Mouse (Mus musculus) gastrocnemius, postnatal 4 days (tissue): ENCODE measurements around the gene Nhp2. TPM values are rescaled to one million over a fixed set of nuclear protein-coding genes. Genes with fewer than 3 reads are reported as not detected.
A peak's percentile ranks its signal among the peaks of the same experiment; 100 is the strongest.

Experiments used
- DNase-seq, 2 experiments: peaks; one replicate each; pipeline ENCODE4 v3.0.0; 2021 to 2022; ENCODE audit warnings: low spot score in 2 of 2, mixed read lengths in 2 of 2
- long read RNA-seq, 2 experiments: library from polyadenylated mRNA; stranded (forward); transcript quantifications; one replicate each; pipeline ENCODE4 v2.0.0; 2021
- total RNA-seq, 2 experiments: library from RNA; stranded (reverse); gene quantifications; 2 replicates each; pipeline ENCODE4 v1.2.3; 2021

Gene Nhp2
- 10 to 100 TPM; 35.4 to 37.3 TPM for total RNA-seq
- long read RNA-seq, experiment 1, transcript Nhp2-202 (4 exons, 1,042 nt) = major isoform, 82 of 85 reads
- long read RNA-seq, experiment 1, partial matches to known transcripts = 2 of 85 reads
- long read RNA-seq, experiment 1, other reads (novel, unspliced or antisense) = 0 of 85 reads
- long read RNA-seq, experiment 2, transcript Nhp2-202 (4 exons, 1,042 nt) = major isoform, 56 of 61 reads
- long read RNA-seq, experiment 2, partial matches to known transcripts = 1 of 61 reads
- long read RNA-seq, experiment 2, other reads (novel, unspliced or antisense) = 0 of 61 reads

- peak; percentile 86 to 92 for DNase-seq
Measured at GRCm38 (mm10) chr11:51619409-51620060, at the start of gene Nhp2. Gene Nhp2, plus strand, starts transcription at chr11:51619735.

- no peak for DNase-seq
Measured at GRCm38 (mm10) chr11:51576454-51576853, 43.1 kb upstream of the Nhp2 start.

DNA sequence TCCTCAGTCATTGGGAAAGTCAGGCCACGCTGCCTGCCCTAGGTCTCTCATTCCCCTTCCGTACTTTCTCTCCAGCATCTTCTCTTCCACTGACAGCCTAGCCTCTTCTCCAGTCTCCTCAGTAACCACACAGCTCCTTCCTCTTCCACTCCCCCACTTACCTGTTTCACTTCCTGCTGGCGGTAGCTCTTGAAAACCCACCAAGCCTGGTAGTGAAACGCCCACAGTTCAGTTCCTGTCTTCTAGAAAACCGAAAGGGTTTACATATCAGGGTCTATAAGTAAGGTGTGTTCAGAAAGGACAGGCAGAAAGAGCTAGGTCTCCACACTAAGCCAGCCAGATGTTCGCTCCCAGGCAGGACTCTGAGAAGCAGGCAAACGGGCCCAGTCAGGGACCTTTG lies 41.9 kb upstream of the Nhp2 start:
- DNase-seq = no peak

DNA sequence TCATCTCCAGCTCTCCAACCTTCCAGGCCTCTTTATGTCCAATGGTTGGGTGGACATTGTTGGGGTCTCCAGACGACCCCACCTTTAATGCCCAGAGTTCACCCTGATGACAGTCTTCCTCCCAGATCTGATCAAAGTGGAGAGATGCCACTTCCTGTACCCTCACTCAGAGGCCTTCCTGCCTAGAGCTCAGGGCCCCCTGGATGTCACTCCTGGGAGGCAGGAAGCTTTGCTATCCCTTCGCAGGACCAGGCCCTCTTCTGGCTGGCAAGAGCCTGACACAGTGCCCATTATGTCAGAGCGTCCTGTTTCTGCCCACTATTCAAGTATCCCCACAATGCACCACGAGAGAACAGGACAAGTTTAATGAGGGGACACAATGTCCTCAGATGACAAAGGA lies 40.5 kb upstream of the Nhp2 start:
- DNase-seq = no peak

DNA sequence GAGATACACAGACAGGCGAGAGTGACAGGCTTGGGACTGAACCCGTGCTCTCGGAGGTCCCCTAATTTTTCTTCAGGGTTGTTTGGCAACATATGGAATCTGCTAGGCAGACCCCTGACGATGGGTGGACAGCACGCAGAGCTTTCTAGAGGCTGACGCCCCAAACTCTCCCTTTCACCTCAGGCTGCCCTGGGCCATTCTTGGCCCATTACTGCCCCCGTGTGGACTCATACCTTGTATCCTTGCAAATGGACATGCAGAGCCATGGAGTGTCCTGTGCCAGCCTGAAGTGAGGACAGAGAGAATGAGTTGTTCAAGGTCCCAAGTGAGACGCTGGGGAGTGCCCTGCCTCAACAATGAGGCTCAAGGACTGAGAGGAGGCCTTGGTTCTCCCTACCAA lies 36.8 kb upstream of the Nhp2 start:
- DNase-seq = peak in 1 of 2 experiments; percentile 69

DNA sequence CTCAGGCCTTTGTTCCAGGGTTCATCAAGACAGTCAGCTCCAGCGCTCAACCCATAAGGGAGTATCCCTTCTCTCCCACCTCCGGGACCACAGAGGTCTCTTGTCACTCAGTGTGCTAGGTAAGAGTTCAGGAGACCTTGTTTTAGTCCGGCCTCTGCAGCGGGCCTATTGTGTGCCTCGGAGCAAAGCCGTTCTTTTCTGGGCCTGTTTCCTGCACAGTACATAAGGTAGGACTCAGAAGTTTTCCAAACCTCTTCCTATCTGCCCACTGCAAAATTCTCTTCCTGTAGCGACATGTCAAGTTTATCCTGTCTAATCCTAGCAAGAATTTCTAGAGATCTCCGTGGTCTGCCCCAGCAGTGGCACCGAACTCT lies 35.5 kb upstream of the Nhp2 start:
- no peak for DNase-seq

GRCm38 (mm10) chr11:51584431-51585248 lies 34.9 kb upstream of the Nhp2 start, which contains the start of gene Phykpl:
Gene Phykpl, plus strand, starts transcription at chr11:51584757.
- DNase-seq = peak; percentile 93 to 96

DNA sequence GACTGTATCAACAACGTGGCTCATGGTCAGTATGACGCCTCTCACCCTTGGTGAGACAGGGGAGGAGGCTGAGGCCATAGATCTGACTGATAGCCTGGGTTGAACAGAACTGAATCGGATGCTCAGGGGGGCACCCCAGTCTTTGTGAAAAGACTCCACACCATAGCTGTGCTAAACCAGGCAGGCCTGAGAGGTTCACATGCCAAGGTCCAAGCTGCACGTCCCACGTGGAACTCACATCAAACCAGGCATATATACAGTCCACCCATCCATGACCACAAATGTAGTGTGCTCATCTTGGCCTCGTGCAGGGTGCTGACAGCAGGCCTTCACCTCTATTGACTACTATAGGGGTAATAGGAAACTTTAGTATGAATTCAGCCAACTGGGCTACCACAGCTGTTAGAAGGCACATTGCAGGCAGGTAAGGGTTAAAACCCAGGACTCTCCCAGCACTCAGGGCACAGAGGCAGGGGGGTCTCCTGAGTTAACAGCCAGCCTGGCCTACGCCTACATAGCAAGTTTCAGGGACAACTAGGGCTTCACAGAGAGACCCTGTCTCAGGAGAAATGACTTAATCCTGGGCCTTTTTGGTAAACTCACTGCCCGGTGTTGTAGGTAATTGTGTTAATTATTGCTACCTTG lies 33.8 kb upstream of the Nhp2 start:
- no peak for DNase-seq

- peak in 1 of 2 experiments; percentile 14 for DNase-seq
Measured at GRCm38 (mm10) chr11:51586411-51586810, 33.1 kb upstream of the Nhp2 start.

- peak in 1 of 2 experiments; percentile 8 for DNase-seq
Measured at GRCm38 (mm10) chr11:51587059-51587458, 32.5 kb upstream of the Nhp2 start.

- no peak for DNase-seq
Measured at GRCm38 (mm10) chr11:51588833-51589232, 30.7 kb upstream of the Nhp2 start.

GRCm38 (mm10) chr11:51590002-51590401 lies 29.5 kb upstream of the Nhp2 start:
- no peak for DNase-seq

- no peak for DNase-seq
Measured at GRCm38 (mm10) chr11:51591168-51591567, 28.4 kb upstream of the Nhp2 start.

- no peak for DNase-seq
Measured at GRCm38 (mm10) chr11:51591915-51592314, 27.6 kb upstream of the Nhp2 start.

DNA sequence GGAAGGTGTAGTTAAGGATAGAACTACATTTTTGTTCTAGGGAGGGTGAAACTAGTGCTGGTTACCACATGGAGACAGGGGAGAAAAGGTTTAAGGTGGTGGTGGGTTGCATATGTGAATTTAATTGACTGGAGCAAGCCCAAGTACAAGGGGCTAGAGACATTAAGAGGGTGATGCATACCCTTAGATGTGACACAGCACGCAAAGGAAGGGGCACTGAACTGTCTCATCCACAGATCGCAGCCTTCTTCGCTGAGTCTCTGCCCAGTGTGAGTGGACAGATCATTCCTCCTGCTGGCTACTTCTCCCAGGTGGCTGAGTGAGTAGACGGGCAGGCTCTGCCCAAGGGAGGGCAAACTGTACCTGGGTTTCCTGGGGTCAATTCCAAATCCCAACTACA lies 26.2 kb upstream of the Nhp2 start:
- DNase-seq = no peak

- DNase-seq = no peak
Measured at GRCm38 (mm10) chr11:51593849-51594248, 25.7 kb upstream of the Nhp2 start.

GRCm38 (mm10) chr11:51594715-51595350 lies 24.7 kb upstream of the Nhp2 start:
- no peak for DNase-seq

DNA sequence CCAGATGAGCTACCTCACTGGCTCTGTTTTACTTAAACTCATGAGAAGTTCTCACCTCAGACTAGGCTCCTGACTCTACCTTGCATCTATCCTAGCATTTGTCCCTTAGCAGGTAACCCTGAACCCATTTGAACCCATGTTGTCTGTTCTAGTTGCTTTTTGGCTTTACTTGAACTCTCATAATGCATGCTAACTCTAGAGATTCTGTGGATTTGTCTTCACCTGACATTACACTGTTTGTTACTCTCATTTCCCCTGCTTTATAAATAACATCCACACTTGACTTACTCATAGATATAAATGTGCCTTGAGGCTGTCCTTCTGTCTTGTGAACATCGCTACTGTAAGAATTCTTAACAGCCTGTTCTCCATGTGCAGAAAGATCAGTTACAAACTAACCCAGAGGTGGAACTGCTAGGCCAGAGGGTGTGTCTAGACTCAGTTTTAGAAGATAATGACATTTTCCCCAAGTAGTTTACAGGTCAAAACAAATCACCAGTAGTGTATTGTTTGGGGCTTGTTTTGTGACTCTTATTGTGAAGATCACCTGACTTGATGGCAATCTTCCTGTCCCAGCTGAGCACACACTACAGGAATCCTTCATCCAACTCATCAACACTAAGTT lies 24.0 kb upstream of the Nhp2 start:
- DNase-seq = no peak

DNA sequence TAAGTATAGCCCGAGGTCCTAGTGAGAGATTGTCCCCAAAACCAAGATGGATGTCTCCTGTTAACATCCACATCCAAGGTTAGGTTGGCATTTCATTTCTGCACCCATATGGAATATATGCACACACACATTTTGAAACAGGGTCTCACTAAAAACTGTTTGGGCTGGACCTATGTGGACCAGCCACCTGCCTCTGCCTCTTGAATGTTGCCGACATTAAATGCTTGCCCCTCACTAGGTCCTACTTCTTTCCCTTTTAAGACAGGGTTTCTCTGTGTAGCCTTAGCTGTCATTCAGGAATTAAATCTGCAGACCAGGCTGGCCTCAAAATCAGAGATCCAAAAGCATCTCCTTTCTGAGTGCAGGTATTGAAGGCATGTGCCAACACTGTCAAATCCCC lies 22.0 kb upstream of the Nhp2 start:
- no peak for DNase-seq

DNA sequence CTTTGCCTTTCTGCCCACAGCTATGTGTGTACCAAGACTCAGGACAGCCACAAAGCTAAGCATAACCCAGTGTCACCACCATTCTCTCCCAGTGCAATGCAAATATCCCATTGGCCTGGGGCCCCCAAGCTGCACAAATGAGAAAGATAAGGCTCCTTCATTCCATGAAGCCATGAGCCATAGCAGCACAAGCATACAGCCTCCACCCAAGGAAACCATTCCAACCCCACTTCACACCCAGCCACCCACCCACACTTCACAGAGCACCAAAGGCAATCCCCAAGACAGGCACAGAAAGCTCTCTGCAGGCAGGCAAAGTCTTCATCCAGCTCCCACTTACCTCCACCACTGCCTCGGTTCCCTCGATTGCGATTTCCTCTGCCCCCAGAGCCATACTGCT lies 17.3 kb upstream of the Nhp2 start:
- DNase-seq = no peak
